Mouse (Mus musculus): Measurements from ENCODE around the gene Dixdc1.

DNA sequence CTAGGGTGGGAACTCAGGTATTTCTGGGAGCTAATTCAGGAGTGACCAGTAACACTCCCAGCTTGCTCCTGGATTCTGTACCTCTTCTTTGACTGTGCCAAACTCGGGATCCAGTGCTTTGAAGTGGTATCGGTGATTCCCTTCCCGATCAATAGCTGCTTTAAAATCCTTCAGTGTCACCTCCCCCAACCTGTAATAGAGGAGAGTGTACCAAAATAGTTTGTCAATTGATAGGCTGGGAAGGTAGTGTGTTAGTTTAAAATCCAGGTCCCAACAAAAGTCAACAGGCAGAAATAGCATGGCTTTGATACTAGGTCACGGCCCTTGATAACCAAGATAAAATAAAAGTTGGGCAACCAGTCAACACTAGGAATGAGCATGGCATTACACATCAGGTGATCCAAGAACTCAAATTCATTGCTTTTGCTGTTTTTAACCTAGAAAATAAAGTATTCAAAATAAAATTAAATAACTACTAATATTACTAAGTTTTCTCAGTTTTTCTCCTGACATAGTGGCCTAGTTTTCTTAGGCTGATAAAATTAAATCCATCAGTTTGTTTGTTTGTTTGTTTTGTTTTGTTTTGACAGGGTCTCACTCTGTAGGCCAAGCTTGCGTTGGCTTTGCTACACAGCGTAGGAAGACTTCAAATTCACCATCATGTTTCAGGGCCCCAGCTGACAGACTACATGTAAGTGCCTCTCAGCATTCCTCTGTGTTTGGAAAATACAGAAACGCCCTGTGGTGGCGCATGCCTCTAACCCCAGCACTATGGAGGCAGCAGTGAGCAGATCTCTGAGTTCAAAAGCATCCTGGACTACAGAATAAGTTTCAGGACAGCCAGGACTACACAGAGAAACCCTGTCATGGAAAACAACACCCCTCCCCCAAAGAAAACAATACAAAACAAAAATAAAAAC, 71.5 kb downstream of the Dixdc1 start:
- TF ChIP-seq CTCF (IDR thresholded peaks at IDR 0.05; ENCODE audit: low read depth, low read length) (no peak), EP300 (IDR thresholded peaks at IDR 0.05; ENCODE audit: insufficient read depth, low read depth, low read length) (no peak), POLR2A (IDR thresholded peaks at IDR 0.05; ENCODE audit: insufficient read depth, low read length) (no peak)
